Mouse (Mus musculus): ENCODE results near the gene Rab3c. TPM values are rescaled to one million over a fixed set of nuclear protein-coding genes. Genes with fewer than 3 reads are reported as not detected.

Gene Rab3c
- polyA plus RNA-seq, 1 experiment from 2014 or later: 3.0 TPM

DNA sequence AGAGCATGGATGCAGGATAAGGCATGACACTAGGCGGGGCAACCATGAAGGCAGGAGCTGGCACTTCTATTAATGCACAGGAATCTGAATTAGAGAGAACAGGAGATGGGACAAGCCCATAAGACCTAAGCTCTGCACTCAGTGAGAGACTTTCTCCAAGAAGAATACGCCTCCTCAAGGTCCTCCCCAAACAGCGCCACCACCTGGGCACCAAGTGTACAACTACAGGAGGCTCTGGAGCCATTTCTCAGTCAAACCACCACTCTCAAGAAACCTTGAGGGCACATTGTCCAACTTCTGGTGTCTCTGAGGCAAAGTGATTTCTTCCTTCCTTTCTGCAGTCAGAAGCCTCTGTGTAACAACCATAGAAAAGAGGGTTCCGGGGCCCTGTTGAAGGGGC lies 236.4 kb downstream of the Rab3c start:
- no peaks in the 10 kb centered on the region for H3K4me1 ChIP-seq (replicated peaks; ENCODE audit: control insufficient read depth, insufficient read depth, low read length)
- 66% methylated on average over 4 of the region's 4 CpGs for WGBS
- no peaks in the 10 kb centered on the region for H3K27me3 ChIP-seq (replicated peaks; ENCODE audit: control insufficient read depth, insufficient read depth, low read length)
- no peak for ATAC-seq
- no peak overlapping the region for H3K27ac ChIP-seq (ENCODE audit: low read depth, low read length)
- no peak overlapping the region for H3K4me3 ChIP-seq (ENCODE audit: low read depth, low read length)
- no peak overlapping the region for H3K4me2 ChIP-seq (replicated peaks; ENCODE audit: low read depth)
- H3K9me3 ChIP-seq (ENCODE audit: control insufficient read depth): no peaks in the 10 kb centered on the region
- no peaks in the 10 kb centered on the region for H3K36me3 ChIP-seq (ENCODE audit: control insufficient read depth, insufficient read depth)
- H3K9ac ChIP-seq (ENCODE audit: low read depth, low read length): no peak overlapping the region
- TF ChIP-seq CTCF (IDR thresholded peaks at IDR 0.05; ENCODE audit: low read depth): peak; percentile 18; the same call in 1 of the 2 replicates

DNA sequence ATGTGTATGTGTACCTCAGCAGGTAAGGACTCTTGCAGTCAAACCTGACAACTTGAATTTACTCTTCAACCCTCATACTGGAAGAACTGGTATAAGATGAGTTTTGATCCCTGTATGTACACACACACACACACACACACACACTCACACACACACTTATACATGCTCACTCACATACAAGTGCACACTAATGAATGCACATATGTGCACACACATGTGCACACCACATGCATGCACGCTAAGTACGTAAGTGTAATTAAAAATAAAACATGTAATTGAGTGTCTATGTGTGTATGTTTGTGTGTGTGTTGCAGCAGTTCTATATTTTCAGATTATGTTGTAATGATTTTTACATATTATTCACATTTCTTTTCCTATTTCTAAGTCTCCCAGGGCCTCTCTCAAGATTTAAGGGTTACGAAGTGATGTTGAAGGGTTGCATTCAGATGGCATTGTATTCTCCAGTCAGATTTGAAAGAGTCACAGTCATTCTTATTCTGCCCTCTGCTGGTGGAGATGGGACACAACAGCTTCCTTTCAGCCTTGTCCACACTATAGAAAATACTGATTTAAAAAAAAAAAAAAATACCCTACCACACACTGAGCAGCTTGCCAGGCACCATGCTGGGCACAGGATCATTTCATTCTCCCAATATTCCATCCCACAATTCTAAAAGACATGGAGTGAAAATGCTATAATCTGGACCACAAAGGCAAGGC lies 240.9 kb downstream of the Rab3c start:
- WGBS: 87% methylated on average over 3 of the region's 3 CpGs
- ATAC-seq: no peak
- TF ChIP-seq CTCF (IDR thresholded peaks at IDR 0.05; ENCODE audit: low read depth): peak; percentile 73
- no peak overlapping the region for H3K4me2 ChIP-seq (replicated peaks; ENCODE audit: low read depth)
- H3K9ac ChIP-seq (ENCODE audit: low read depth, low read length): no peak overlapping the region
- no peaks in the 10 kb centered on the region for H3K4me1 ChIP-seq (replicated peaks; ENCODE audit: control insufficient read depth, insufficient read depth, low read length)
- H3K36me3 ChIP-seq (ENCODE audit: control insufficient read depth, insufficient read depth): no peaks in the 10 kb centered on the region
- no peaks in the 10 kb centered on the region for H3K27me3 ChIP-seq (replicated peaks; ENCODE audit: control insufficient read depth, insufficient read depth, low read length)
- no peaks in the 10 kb centered on the region for H3K9me3 ChIP-seq (ENCODE audit: control insufficient read depth)
- H3K27ac ChIP-seq (ENCODE audit: low read depth, low read length): no peak overlapping the region
- H3K4me3 ChIP-seq (ENCODE audit: low read depth, low read length): no peak overlapping the region

DNA sequence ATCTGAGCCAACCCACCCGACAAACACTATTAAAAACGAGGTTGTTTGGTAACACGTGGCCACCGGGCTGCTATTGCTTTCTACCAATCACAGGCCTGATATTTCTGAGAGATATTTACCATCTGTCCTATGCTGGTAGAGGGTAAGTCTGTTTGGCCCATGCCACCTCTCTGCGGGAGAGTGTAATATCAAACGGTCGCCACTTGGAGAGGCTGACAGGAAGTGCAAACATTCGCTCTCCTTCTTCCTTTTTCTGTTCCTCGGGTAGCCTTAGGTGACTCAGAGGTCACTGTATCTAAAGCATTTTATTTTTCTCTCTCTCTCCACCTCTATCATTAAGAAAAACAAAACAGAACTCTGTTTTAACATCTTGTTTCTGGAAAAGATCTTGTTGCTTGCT lies 241.6 kb downstream of the Rab3c start:
- H3K4me2 ChIP-seq (replicated peaks; ENCODE audit: low read depth): no peak overlapping the region
- H3K4me1 ChIP-seq (replicated peaks; ENCODE audit: control insufficient read depth, insufficient read depth, low read length): no peaks in the 10 kb centered on the region
- H3K4me3 ChIP-seq (ENCODE audit: low read depth, low read length): no peak overlapping the region
- H3K27me3 ChIP-seq (replicated peaks; ENCODE audit: control insufficient read depth, insufficient read depth, low read length): no peaks in the 10 kb centered on the region
- ATAC-seq: no peak
- 70% methylated on average over 9 of the region's 9 CpGs for WGBS
- H3K9me3 ChIP-seq (ENCODE audit: control insufficient read depth): no peaks in the 10 kb centered on the region
- H3K36me3 ChIP-seq (ENCODE audit: control insufficient read depth, insufficient read depth): no peaks in the 10 kb centered on the region
- H3K27ac ChIP-seq (ENCODE audit: low read depth, low read length): no peak overlapping the region
- no peak for TF ChIP-seq CTCF (IDR thresholded peaks at IDR 0.05; ENCODE audit: low read depth)
- no peak overlapping the region for H3K9ac ChIP-seq (ENCODE audit: low read depth, low read length)

DNA sequence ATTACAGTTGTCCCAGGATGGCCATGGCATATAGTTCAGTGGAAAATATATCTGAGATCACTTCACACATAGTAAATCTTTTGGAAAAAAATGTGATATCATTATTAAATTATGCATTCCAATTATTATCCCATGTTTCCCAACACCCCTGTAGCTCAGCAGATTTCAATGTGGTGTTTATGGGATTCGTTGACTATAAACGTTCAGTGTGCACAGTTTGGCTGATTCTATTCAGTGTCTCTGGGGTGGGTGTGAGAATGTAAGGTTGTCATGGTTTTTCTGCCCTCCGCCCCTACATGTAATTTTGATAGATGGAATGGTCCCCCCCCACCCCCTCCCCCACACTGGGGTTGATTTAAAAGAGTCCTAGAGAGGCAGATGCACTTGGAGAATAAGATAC lies 242.3 kb downstream of the Rab3c start:
- no peak for ATAC-seq
- no peak overlapping the region for H3K9ac ChIP-seq (ENCODE audit: low read depth, low read length)
- H3K4me2 ChIP-seq (replicated peaks; ENCODE audit: low read depth): no peak overlapping the region
- H3K9me3 ChIP-seq (ENCODE audit: control insufficient read depth): no peaks in the 10 kb centered on the region
- H3K4me1 ChIP-seq (replicated peaks; ENCODE audit: control insufficient read depth, insufficient read depth, low read length): no peaks in the 10 kb centered on the region
- H3K4me3 ChIP-seq (ENCODE audit: low read depth, low read length): no peak overlapping the region
- no peak for TF ChIP-seq CTCF (IDR thresholded peaks at IDR 0.05; ENCODE audit: low read depth)
- H3K27me3 ChIP-seq (replicated peaks; ENCODE audit: control insufficient read depth, insufficient read depth, low read length): no peaks in the 10 kb centered on the region
- H3K36me3 ChIP-seq (ENCODE audit: control insufficient read depth, insufficient read depth): no peaks in the 10 kb centered on the region
- WGBS: 84% methylated on average over 3 of the region's 3 CpGs
- no peak overlapping the region for H3K27ac ChIP-seq (ENCODE audit: low read depth, low read length)

DNA sequence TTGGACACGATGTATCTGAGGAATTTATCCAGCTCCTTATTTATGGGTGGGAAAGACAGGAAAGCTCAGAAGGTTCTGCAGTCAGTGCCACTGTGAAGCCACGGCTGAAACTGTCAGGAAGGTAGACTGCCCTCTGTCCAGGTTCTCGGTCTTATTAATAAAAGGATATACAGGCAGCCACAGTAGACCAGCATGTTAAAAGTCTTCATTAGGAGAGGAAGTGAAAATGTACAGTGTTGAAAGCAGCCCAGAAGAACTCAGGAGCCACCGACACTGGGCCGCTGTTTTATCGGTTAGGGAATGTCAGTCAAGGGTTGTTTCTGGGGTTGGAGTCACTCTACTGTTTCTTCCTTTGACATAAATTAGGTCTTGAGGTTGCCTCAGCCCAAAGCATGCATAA lies 245.9 kb downstream of the Rab3c start:
- H3K4me3 ChIP-seq (ENCODE audit: low read depth, low read length): no peak overlapping the region
- WGBS: 84% methylated on average over 6 of the region's 6 CpGs
- ATAC-seq: no peak
- H3K9me3 ChIP-seq (ENCODE audit: control insufficient read depth): no peaks in the 10 kb centered on the region
- TF ChIP-seq CTCF (IDR thresholded peaks at IDR 0.05; ENCODE audit: low read depth): no peak
- H3K4me1 ChIP-seq (replicated peaks; ENCODE audit: control insufficient read depth, insufficient read depth, low read length): no peaks in the 10 kb centered on the region
- H3K9ac ChIP-seq (ENCODE audit: low read depth, low read length): no peak overlapping the region
- no peak overlapping the region for H3K4me2 ChIP-seq (replicated peaks; ENCODE audit: low read depth)
- H3K27me3 ChIP-seq (replicated peaks; ENCODE audit: control insufficient read depth, insufficient read depth, low read length): no peaks in the 10 kb centered on the region
- no peaks in the 10 kb centered on the region for H3K36me3 ChIP-seq (ENCODE audit: control insufficient read depth, insufficient read depth)
- no peak overlapping the region for H3K27ac ChIP-seq (ENCODE audit: low read depth, low read length)

DNA sequence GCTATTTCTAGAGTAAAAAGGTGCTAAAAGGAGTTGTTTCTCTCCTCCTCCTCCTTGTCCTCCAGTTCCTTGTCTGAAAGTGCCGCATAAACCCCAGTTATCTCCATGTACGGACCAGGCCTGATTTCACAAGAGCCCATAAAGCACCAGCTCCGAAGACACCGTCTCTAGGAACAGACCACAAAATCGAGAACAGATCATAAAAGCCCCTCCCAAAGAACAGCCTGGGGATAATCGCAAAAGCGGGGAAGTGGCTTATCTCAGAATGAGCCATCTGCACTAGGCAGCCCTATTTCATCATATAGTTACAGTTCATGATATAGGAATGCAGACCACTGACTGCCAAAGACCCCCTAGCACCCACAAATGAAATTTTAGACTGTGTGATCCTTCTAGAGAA lies 246.8 kb downstream of the Rab3c start:
- 47% methylated on average over 7 of the region's 7 CpGs for WGBS
- TF ChIP-seq CTCF (IDR thresholded peaks at IDR 0.05; ENCODE audit: low read depth): no peak

More for the DNA sequence above, 246.8 kb downstream of the Rab3c start:
- no peak for ATAC-seq
- H3K36me3 ChIP-seq (ENCODE audit: control insufficient read depth, insufficient read depth): no peaks in the 10 kb centered on the region
- no peak overlapping the region for H3K4me2 ChIP-seq (replicated peaks; ENCODE audit: low read depth)
- H3K27ac ChIP-seq (ENCODE audit: low read depth, low read length): no peak overlapping the region
- H3K9ac ChIP-seq (ENCODE audit: low read depth, low read length): no peak overlapping the region
- H3K9me3 ChIP-seq (ENCODE audit: control insufficient read depth): no peaks in the 10 kb centered on the region
- no peaks in the 10 kb centered on the region for H3K27me3 ChIP-seq (replicated peaks; ENCODE audit: control insufficient read depth, insufficient read depth, low read length)
- no peak overlapping the region for H3K4me3 ChIP-seq (ENCODE audit: low read depth, low read length)
- H3K4me1 ChIP-seq (replicated peaks; ENCODE audit: control insufficient read depth, insufficient read depth, low read length): no peaks in the 10 kb centered on the region
